Mouse (Mus musculus) MEL (cell line): ENCODE data around the gene Mrpl45. TPM values are rescaled to one million over a fixed set of nuclear protein-coding genes. Genes with fewer than 3 reads are reported as not detected.
A peak's percentile ranks its signal among the peaks of the same experiment; 100 is the strongest.

Experiments
- DNase-seq: peaks from one replicate; pipeline ENCODE4 v3.0.0; 2011; ENCODE audit warnings: low read depth, low spot score
- H3K27ac ChIP-seq: 2 replicates; pipeline ENCODE4 v1.5.1; 2012; ENCODE audit warnings: low read depth, mild to moderate bottlenecking, control low read depth, low read length, moderate library complexity; ENCODE audit not compliant: control insufficient read depth
- H3K27me3 ChIP-seq, 2 experiments: fragments of 150-350 bp in 1 of 2; sonication (generic) in 1 of 2; 2 replicates each; pipeline ENCODE4 v1.6.1; 2012; ENCODE audit warnings: low read length in 2 of 2, mild to moderate bottlenecking in 2 of 2, improper control_type of control experiment in 1 of 2, moderate library complexity in 1 of 2; ENCODE audit not compliant: insufficient read depth in 2 of 2, control insufficient read depth in 1 of 2
- H3K36me3 ChIP-seq, 2 experiments: 2 replicates each; pipeline ENCODE4 v1.6.1; 2012 to 2014; ENCODE audit warnings: low read length in 2 of 2, improper control_type of control experiment in 1 of 2, inconsistent platforms in 1 of 2, mild to moderate bottlenecking in 1 of 2; ENCODE audit not compliant: insufficient read depth in 2 of 2, control insufficient read depth in 1 of 2
- H3K4me1 ChIP-seq, 2 experiments: fragments of 150-350 bp in 1 of 2; sonication (generic) in 1 of 2; 2 replicates each; pipeline ENCODE4 v1.6.1; 2012; ENCODE audit warnings: low read length in 2 of 2, improper control_type of control experiment in 1 of 2, mild to moderate bottlenecking in 1 of 2; ENCODE audit not compliant: insufficient read depth in 2 of 2, control insufficient read depth in 1 of 2
- H3K4me3 ChIP-seq, 2 experiments: fragments of 150-350 bp in 1 of 2; sonication (generic) in 1 of 2; 2 replicates each; pipeline ENCODE4 v1.5.1; 2012; ENCODE audit warnings: low read depth in 2 of 2, low read length in 2 of 2, mild to moderate bottlenecking in 2 of 2, moderate library complexity in 2 of 2, control low read depth in 1 of 2, improper control_type of control experiment in 1 of 2; ENCODE audit not compliant: control insufficient read depth in 1 of 2, insufficient read depth in 1 of 2
- H3K79me2 ChIP-seq: 2 replicates; pipeline ENCODE4 v1.6.1; 2012; ENCODE audit warnings: mild to moderate bottlenecking, low read length, moderate library complexity; ENCODE audit not compliant: control insufficient read depth, poor library complexity, insufficient read depth
- H3K9ac ChIP-seq: 2 replicates; pipeline ENCODE4 v1.6.1; 2012; ENCODE audit warnings: low read depth, mild to moderate bottlenecking, control low read depth, low read length, moderate library complexity; ENCODE audit not compliant: control insufficient read depth, poor library complexity, severe bottlenecking
- H3K9me3 ChIP-seq: fragments of 150-350 bp; sonication (generic); replicated peaks from 2 replicates; pipeline ENCODE4 v1.6.1; 2012; ENCODE audit warnings: mild to moderate bottlenecking, low read length, improper control_type of control experiment, moderate library complexity; ENCODE audit not compliant: insufficient read depth
- BHLHE40 ChIP-seq: IDR thresholded peaks from 2 replicates; pipeline ENCODE4 v1.6.1; 2012; ENCODE audit warnings: low read depth, mild to moderate bottlenecking, inconsistent platforms, low read length, improper control_type of control experiment, borderline replicate concordance
- CHD1 ChIP-seq: IDR thresholded peaks from 2 replicates; pipeline ENCODE4 v1.6.1; 2012; ENCODE audit warnings: low read depth, mild to moderate bottlenecking, inconsistent platforms, low read length, improper control_type of control experiment
- CHD2 ChIP-seq: IDR thresholded peaks from 2 replicates; pipeline ENCODE4 v1.6.1; 2011; ENCODE audit warnings: low read length, improper control_type of control experiment
- CTCF ChIP-seq, 3 experiments: IDR thresholded peaks in 2 of 3; conservative IDR thresholded peaks in 1 of 3; 2 replicates each; pipeline ENCODE4 v1.5.1; 2011 to 2012; ENCODE audit warnings: low read length in 3 of 3, low read depth in 2 of 3, mild to moderate bottlenecking in 2 of 3, improper control_type of control experiment in 1 of 3, inconsistent platforms in 1 of 3, mixed read lengths in 1 of 3, moderate library complexity in 1 of 3; ENCODE audit not compliant: control insufficient read depth in 1 of 3, insufficient read depth in 1 of 3, poor library complexity in 1 of 3, severe bottlenecking in 1 of 3
- E2F4 ChIP-seq: IDR thresholded peaks from 2 replicates; pipeline ENCODE4 v1.6.1; 2011; ENCODE audit warnings: low read depth, low read length, improper control_type of control experiment, borderline replicate concordance
- ELF1 ChIP-seq: IDR thresholded peaks from 2 replicates; pipeline ENCODE4 v1.6.1; 2014; ENCODE audit warnings: low read depth, mild to moderate bottlenecking, inconsistent platforms, low read length, improper control_type of control experiment, moderate library complexity
- EP300 ChIP-seq, 2 experiments: IDR thresholded peaks; 2 replicates each; pipeline ENCODE4 v1.6.1; 2011; ENCODE audit warnings: improper control_type of control experiment in 2 of 2, low read length in 2 of 2, low read depth in 1 of 2, mild to moderate bottlenecking in 1 of 2
- ETS1 ChIP-seq: IDR thresholded peaks from 2 replicates; pipeline ENCODE4 v1.6.1; 2012; ENCODE audit warnings: low read depth, mild to moderate bottlenecking, inconsistent platforms, low read length, improper control_type of control experiment, moderate library complexity
- MAFK ChIP-seq: IDR thresholded peaks from 2 replicates; pipeline ENCODE4 v1.6.1; 2011; ENCODE audit warnings: low read depth, mild to moderate bottlenecking, low read length, improper control_type of control experiment, borderline replicate concordance
- MAX ChIP-seq: IDR thresholded peaks from 2 replicates; pipeline ENCODE4 v1.6.1; 2011; ENCODE audit warnings: low read length, improper control_type of control experiment
- MAZ ChIP-seq: IDR thresholded peaks from 2 replicates; pipeline ENCODE4 v1.6.1; 2012; ENCODE audit warnings: low read depth, mild to moderate bottlenecking, inconsistent platforms, low read length, improper control_type of control experiment
- MEF2A ChIP-seq: IDR thresholded peaks from 2 replicates; pipeline ENCODE4 v1.6.1; 2014; ENCODE audit warnings: low read depth, mild to moderate bottlenecking, inconsistent platforms, low read length, improper control_type of control experiment; ENCODE audit not compliant: poor library complexity, insufficient replicate concordance, severe bottlenecking; ENCODE audit errors: extremely low read depth
- MXI1 ChIP-seq: IDR thresholded peaks from 2 replicates; pipeline ENCODE4 v1.6.1; 2011; ENCODE audit warnings: mild to moderate bottlenecking, low read depth, low read length, improper control_type of control experiment
- MYB ChIP-seq: IDR thresholded peaks from 2 replicates; pipeline ENCODE4 v1.6.1; 2011; ENCODE audit warnings: mild to moderate bottlenecking, low read depth, low read length, improper control_type of control experiment
- NRF1 ChIP-seq: IDR thresholded peaks from 2 replicates; pipeline ENCODE4 v1.6.1; 2014; ENCODE audit warnings: low read depth, mild to moderate bottlenecking, inconsistent platforms, low read length, improper control_type of control experiment, moderate library complexity; ENCODE audit not compliant: poor library complexity, insufficient read depth, severe bottlenecking
- POLR2A ChIP-seq, 2 experiments: IDR thresholded peaks; 2 replicates each; pipeline ENCODE4 v1.6.1; 2011 to 2012; ENCODE audit warnings: low read length in 2 of 2, mild to moderate bottlenecking in 2 of 2, control low read depth in 1 of 2, improper control_type of control experiment in 1 of 2, low read depth in 1 of 2, moderate library complexity in 1 of 2; ENCODE audit not compliant: control insufficient read depth in 1 of 2, insufficient read depth in 1 of 2, poor library complexity in 1 of 2
- POLR2AphosphoS2 ChIP-seq: IDR thresholded peaks from 2 replicates; pipeline ENCODE4 v1.6.1; 2011; ENCODE audit warnings: low read length, improper control_type of control experiment
- RCOR1 ChIP-seq: IDR thresholded peaks from 2 replicates; pipeline ENCODE4 v1.6.1; 2012; ENCODE audit warnings: low read depth, mild to moderate bottlenecking, inconsistent platforms, low read length, improper control_type of control experiment
- SIN3A ChIP-seq: IDR thresholded peaks from 2 replicates; pipeline ENCODE4 v1.6.1; 2012; ENCODE audit warnings: low read length, improper control_type of control experiment, inconsistent platforms
- SMC3 ChIP-seq: IDR thresholded peaks from 2 replicates; pipeline ENCODE4 v1.6.1; 2011; ENCODE audit warnings: low read depth, low read length, improper control_type of control experiment
- USF1 ChIP-seq: IDR thresholded peaks from 2 replicates; pipeline ENCODE4 v1.6.1; 2014; ENCODE audit warnings: low read depth, mild to moderate bottlenecking, inconsistent platforms, low read length, improper control_type of control experiment, moderate library complexity
- ZC3H11A ChIP-seq: IDR thresholded peaks from 2 replicates; pipeline ENCODE4 v1.6.1; 2012; ENCODE audit warnings: low read depth, mild to moderate bottlenecking, inconsistent platforms, low read length, improper control_type of control experiment
- ZMIZ1 ChIP-seq: IDR thresholded peaks from 2 replicates; pipeline ENCODE4 v1.6.1; 2012; ENCODE audit warnings: low read depth, mild to moderate bottlenecking, inconsistent platforms, low read length, improper control_type of control experiment, moderate library complexity
- polyA plus RNA-seq, 2 experiments: library from polyadenylated mRNA; stranded (reverse) in 1 of 2; unstranded in 1 of 2; fragments of >175 nt in 1 of 2; fragments of >200 nt in 1 of 2; gene quantifications; 2 replicates each; pipeline versions ENCODE4 v1.2.1 to v1.2.4; 2012; ENCODE audit warnings: low replicate concordance in 2 of 2, low read depth in 1 of 2; ENCODE audit not compliant: insufficient read length in 2 of 2, insufficient read depth in 1 of 2, missing spikeins in 1 of 2
- total RNA-seq: library from RNA; depleted of rRNA; stranded (reverse); fragments of 300-350 nt; gene quantifications from 2 replicates; pipeline ENCODE4 v1.2.3, GENCODE M21; 2012

The Mrpl45 gene
- total and polyA plus RNA-seq, 3 experiments, result 65.0 to 72.7 TPM; not detected in 1

GRCm38 (mm10) chr11:97308806-97309450 is 6.6 kb upstream of the Mrpl45 start:
- no peaks in the 10 kb centered on the region; the same call in 1 of the 2 replicates for H3K79me2 ChIP-seq
- TF ChIP-seq CHD2, result no peak
- no peak for TF ChIP-seq MEF2A
- TF ChIP-seq MYB, result no peak
- no peak for TF ChIP-seq MAZ
- no peak for TF ChIP-seq CTCF (IDR thresholded peaks at IDR 0.05 in 2 of 3, conservative IDR thresholded peaks at IDR 0.05 in 1 of 3; ENCODE audit: control insufficient read depth in 1 of 3, insufficient read depth in 1 of 3, low read depth in 2 of 3, low read length in 3 of 3, poor library complexity in 1 of 3, severe bottlenecking in 1 of 3)
- TF ChIP-seq EP300 (IDR thresholded peaks at IDR 0.05; ENCODE audit: low read depth in 1 of 2, low read length in 2 of 2), result peak in 1 of 2 experiments; percentile 31; a peak in 1 of 4 replicates
- 0 out of 2 replicates have a peak, but pooled peaks have one; percentile 13 for TF ChIP-seq BHLHE40
- TF ChIP-seq ZMIZ1, result no peak
- TF ChIP-seq CHD1, result no peak
- TF ChIP-seq MXI1, result no peak; the same call in 1 of the 2 replicates
- TF ChIP-seq ELF1, result 0 out of 2 replicates have a peak, but pooled peaks have one; percentile 11
- no peak for TF ChIP-seq POLR2AphosphoS2
- no peak for TF ChIP-seq RCOR1
- TF ChIP-seq POLR2A (IDR thresholded peaks at IDR 0.05; ENCODE audit: control insufficient read depth in 1 of 2, insufficient read depth in 1 of 2, low read depth in 1 of 2, low read length in 2 of 2, poor library complexity in 1 of 2), result 0 out of 4 replicates have a peak, but pooled peaks of 1 of the 2 experiments have one; percentile 9
- no peak for TF ChIP-seq ZC3H11A
- H3K27ac ChIP-seq, result peak overlapping the region; percentile 68
- peak overlapping the region; percentile 64 for H3K9ac ChIP-seq
- H3K27me3 ChIP-seq, result no peaks in the 10 kb centered on the region
- peak; percentile 78 for DNase-seq
- H3K36me3 ChIP-seq, result peaks cover 0 to 9% of the 10 kb centered on the region in 2 experiments; a peak in 2 of 4 replicates
- H3K4me1 ChIP-seq, result peaks cover 3 to 12% of the 10 kb centered on the region in 2 experiments; a peak in 3 of 4 replicates
- no peaks in the 10 kb centered on the region for H3K9me3 ChIP-seq
- H3K4me3 ChIP-seq, result peak overlapping the region; percentile 48 to 67

- Histone ChIP-seq H3K9me3 (no peaks in the 10 kb centered on the region), H3K4me3 (peak overlapping the region; percentile 48 to 67), H3K27me3 (no peaks in the 10 kb centered on the region), H3K27ac (peak overlapping the region; percentile 68), H3K79me2 (no peaks in the 10 kb centered on the region; the same call in 1 of the 2 replicates), H3K4me1 (peaks cover 3 to 12% of the 10 kb centered on the region in 2 experiments; a peak in 3 of 4 replicates), H3K9ac (peak overlapping the region; percentile 64), H3K36me3 (peaks cover 0 to 9% of the 10 kb centered on the region in 2 experiments; a peak in 2 of 4 replicates)
- no peak for DNase-seq
- peak; percentile 24; the same call in 1 of the 2 replicates for TF ChIP-seq ETS1
- 0 out of 2 replicates have a peak, but pooled peaks have one; percentile 22 for TF ChIP-seq USF1
- no peak for TF ChIP-seq NRF1
- TF ChIP-seq E2F4, result no peak
- TF ChIP-seq BHLHE40, result no peak
- no peak for TF ChIP-seq POLR2AphosphoS2
- no peak for TF ChIP-seq ZC3H11A
- peak; percentile 67; the same call in 1 of the 2 replicates for TF ChIP-seq MXI1
- TF ChIP-seq SMC3, result no peak
- peak; percentile 56; the same call in 1 of the 2 replicates for TF ChIP-seq ELF1
- no peak for TF ChIP-seq MAFK
- peak in 1 of 2 experiments; percentile 16; a peak in 2 of 4 replicates for TF ChIP-seq EP300 (IDR thresholded peaks at IDR 0.05; ENCODE audit: low read depth in 1 of 2, low read length in 2 of 2)
- 0 out of 2 replicates have a peak, but pooled peaks have one; percentile 4 for TF ChIP-seq ZMIZ1
- no peak for TF ChIP-seq MAX
- TF ChIP-seq POLR2A (IDR thresholded peaks at IDR 0.05; ENCODE audit: control insufficient read depth in 1 of 2, insufficient read depth in 1 of 2, low read depth in 1 of 2, low read length in 2 of 2, poor library complexity in 1 of 2), result peak; percentile 2 to 52; a peak in 2 of 4 replicates
- TF ChIP-seq SIN3A, result 0 out of 2 replicates have a peak, but pooled peaks have one; percentile 47
Observed at GRCm38 (mm10) chr11:97309451-97309836, 6.1 kb upstream of the Mrpl45 start.
